16 mouse cellular contexts compared by ENCODE assay signal in genomic region chr7:28789235-28789634, GRCm38 (mm10). TPM values are rescaled to one million over a fixed set of nuclear protein-coding genes. Genes with fewer than 3 reads are reported as not detected.
A peak's percentile ranks its signal among the peaks of the same experiment; 100 is the strongest.
DNase-seq lines count a peak whose midpoint lies in the region; ATAC-seq and TF ChIP-seq lines count a peak whose summit lies in the region.
"Had no signal": no experiment of that assay in that cellular context is flagged by ENCODE, and none has a peak within 500 bp of the region (broad histone marks: within the 10 kb centered on the region; RNA-seq: fewer than 3 reads in every experiment).

No protein-coding gene starts in this region.

- no peak overlapping the region for H3K4me3 ChIP-seq in kidney, postnatal 0 days (replicated peaks; ENCODE audit: low read depth, low read length)
- peak overlapping the region; percentile 30 to 62; a peak in 3 of 4 replicates for H3K4me3 ChIP-seq in ES-E14 (ENCODE audit: insufficient read depth in 1 of 2, low read depth in 1 of 2, low read length in 2 of 2, poor library complexity in 1 of 2, severe bottlenecking in 1 of 2)
- no peak overlapping the region for H3K4me3 ChIP-seq in embryonic facial prominence, embryonic 15.5 days (replicated peaks)
- H3K4me3 ChIP-seq in limb, embryonic 15.5 days = no peak overlapping the region
- H3K4me3 ChIP-seq: forebrain, embryonic 13.5 days; gastrocnemius, adult 2 months; hindbrain, embryonic 12.5 days had no signal

- no peak overlapping the region for H3K4me2 ChIP-seq in kidney, postnatal 0 days (ENCODE audit: low read length)
- no peak overlapping the region for H3K4me2 ChIP-seq in embryonic facial prominence, embryonic 15.5 days (replicated peaks)
- H3K4me2 ChIP-seq in limb, embryonic 15.5 days = no peak overlapping the region
- H3K4me2 ChIP-seq: forebrain, embryonic 13.5 days; hindbrain, embryonic 12.5 days; midbrain, embryonic 11.5 days had no signal

- H3K36me3 ChIP-seq in kidney, postnatal 0 days (ENCODE audit: insufficient read depth, low read length) = no peaks in the 10 kb centered on the region
- H3K36me3 ChIP-seq in ES-E14 (ENCODE audit: control insufficient read depth, insufficient read depth, low read length, poor library complexity, severe bottlenecking) = no peaks in the 10 kb centered on the region
- peaks cover 19% of the 10 kb centered on the region for H3K36me3 ChIP-seq in embryonic facial prominence, embryonic 15.5 days
- peaks cover 32% of the 10 kb centered on the region for H3K36me3 ChIP-seq in limb, embryonic 15.5 days

- no peaks in the 10 kb centered on the region for H3K27me3 ChIP-seq in kidney, postnatal 0 days (ENCODE audit: insufficient read depth, low read length)
- H3K27me3 ChIP-seq in embryonic facial prominence, embryonic 15.5 days = no peaks in the 10 kb centered on the region
- no peaks in the 10 kb centered on the region for H3K27me3 ChIP-seq in limb, embryonic 15.5 days
- H3K27me3 ChIP-seq: forebrain, embryonic 13.5 days; hindbrain, embryonic 12.5 days had no signal

- WGBS in kidney, postnatal 0 days = 46% methylated on average over 3 of the region's 3 CpGs
- 43% methylated on average over 3 of the region's 3 CpGs for WGBS in embryonic facial prominence, embryonic 15.5 days
- WGBS in limb, embryonic 15.5 days = 42% methylated on average over 3 of the region's 3 CpGs

- no peaks in the 10 kb centered on the region for H3K9me3 ChIP-seq in kidney, postnatal 0 days (replicated peaks; ENCODE audit: low read length)
- H3K9me3 ChIP-seq in ES-E14 (ENCODE audit: control insufficient read depth, insufficient read depth, low read depth, low read length) = no peaks in the 10 kb centered on the region
- H3K9me3 ChIP-seq in embryonic facial prominence, embryonic 15.5 days (replicated peaks) = no peaks in the 10 kb centered on the region
- no peaks in the 10 kb centered on the region for H3K9me3 ChIP-seq in limb, embryonic 15.5 days
- H3K9me3 ChIP-seq: forebrain, embryonic 13.5 days; hindbrain, embryonic 12.5 days had no signal

- H3K4me1 ChIP-seq in kidney, postnatal 0 days (replicated peaks; ENCODE audit: insufficient read depth, low read length) = peaks cover 6% of the 10 kb centered on the region; the same call in 1 of the 2 replicates
- H3K4me1 ChIP-seq in ES-E14 (ENCODE audit: control insufficient read depth in 2 of 2, insufficient read depth in 2 of 2, low read length in 2 of 2, poor library complexity in 1 of 2) = peaks cover 7 to 30% of the 10 kb centered on the region in 2 experiments; a peak in 3 of 4 replicates
- peaks cover 32% of the 10 kb centered on the region for H3K4me1 ChIP-seq in embryonic facial prominence, embryonic 15.5 days
- H3K4me1 ChIP-seq in limb, embryonic 15.5 days = peaks cover 27% of the 10 kb centered on the region
- H3K4me1 ChIP-seq: forebrain, embryonic 13.5 days had no signal

- DNase-seq in kidney, postnatal 0 days (ENCODE audit: low spot score) = no peak
- no peak for DNase-seq in kidney, adult 9 months
- no peak for DNase-seq in ES-E14 (ENCODE audit: low read depth, low spot score)
- no peak for DNase-seq in adrenal gland, adult 2 months
- no peak for DNase-seq in left cerebral cortex, adult 8-10 months (ENCODE audit: low spot score in 2 of 2)
- DNase-seq: adrenal gland, postnatal 25 days; cerebellum, adult 11 months; gastrocnemius, adult 2 months had no signal

- TF ChIP-seq CTCF in kidney, postnatal 0 days (IDR thresholded peaks at IDR 0.05; ENCODE audit: low read depth) = no peak

- in situ Hi-C loops in ES-E14 (cut with MboI; ENCODE audit: low sequenced_read_pairs in 2 of 2, unreplicated experiment in 2 of 2) = no loop called here

- H3K27ac ChIP-seq in kidney, postnatal 0 days = peak overlapping the region; percentile 31; the same call in 1 of the 2 replicates
- H3K27ac ChIP-seq in ES-E14 (ENCODE audit: insufficient read depth, low read depth, low read length, poor library complexity, severe bottlenecking) = no peak overlapping the region; the same call in 1 of the 2 replicates
- peak overlapping the region; percentile 35 for H3K27ac ChIP-seq in embryonic facial prominence, embryonic 15.5 days (replicated peaks)
- peak overlapping the region; percentile 40 for H3K27ac ChIP-seq in limb, embryonic 15.5 days
- H3K27ac ChIP-seq: forebrain, embryonic 13.5 days; hindbrain, embryonic 12.5 days had no signal

- ATAC-seq in kidney, postnatal 0 days (replicated peaks; ENCODE audit: low FRiP score, low read depth) = no peak
- ATAC-seq in embryonic facial prominence, embryonic 15.5 days (ENCODE audit: insufficient number of reproducible peaks, low FRiP score, low TSS enrichment, low read depth) = no peak
- no peak for ATAC-seq in limb, embryonic 15.5 days (ENCODE audit: insufficient number of reproducible peaks, low FRiP score, low TSS enrichment, low read depth)
- ATAC-seq in erythroid progenitor cell, adult 5-6 weeks (replicated peaks; ENCODE audit: low FRiP score, poor library complexity, severe bottlenecking) = no peak
- ATAC-seq: forebrain, embryonic 13.5 days had no signal

- no peak overlapping the region for H3K9ac ChIP-seq in kidney, postnatal 0 days (ENCODE audit: low read depth, low read length)
- peak overlapping the region; percentile 60 for H3K9ac ChIP-seq in ES-E14 (ENCODE audit: insufficient read depth, low read depth, low read length, poor library complexity, severe bottlenecking)
- H3K9ac ChIP-seq in embryonic facial prominence, embryonic 15.5 days = no peak overlapping the region
- no peak overlapping the region for H3K9ac ChIP-seq in limb, embryonic 15.5 days
- H3K9ac ChIP-seq: forebrain, embryonic 13.5 days; hindbrain, embryonic 12.5 days had no signal

TF ChIP-seq in ES-E14, 5 proteins besides CTCF, POLR2A, EP300 and RAD21 (continues in another document):
- TF ChIP-seq MAFK (IDR thresholded peaks at IDR 0.05; ENCODE audit: insufficient read depth, low read depth, low read length) (no peak), HCFC1 (IDR thresholded peaks at IDR 0.05; ENCODE audit: borderline replicate concordance, insufficient read depth, low read length) (no peak)

RNA-seq across cellular contexts. Expression of gene Rinl, which starts 0.5 kb away (rescaled TPM):
- 5.2 and 6.3 TPM in 2 replicates for polyA plus RNA-seq in kidney, postnatal 0 days (2015; fragmentation: Nextera tagmentation; extraction: Ambion mirVana)
- 17.2 and 18.9 TPM in 2 replicates for total RNA-seq in ES-E14 (2012; rRNA removed)
- 3.8 and 4.7 TPM in 2 replicates for polyA plus RNA-seq in embryonic facial prominence, embryonic 15.5 days (2015; fragmentation: Nextera tagmentation; extraction: Ambion mirVana)
- 4.7 and 5.6 TPM in 2 replicates for polyA plus RNA-seq in limb, embryonic 15.5 days (2015; fragmentation: Nextera tagmentation; extraction: Ambion mirVana)
- total RNA-seq in adrenal gland, adult 2 months (2021) = 1 to 10 TPM; 2.9 to 3.7 TPM
- polyA plus RNA-seq in adrenal gland, adult 2 months (2012; rRNA removed) = 3.0 and 4.1 TPM in 2 replicates
- total RNA-seq in left cerebral cortex, adult 8-10 months (2022) = 1 to 10 TPM; 2.0 to 4.9 (median 4.1) TPM
- total RNA-seq in erythroid progenitor cell, adult 5-6 weeks (2015; ENCODE audit: low replicate concordance) = 4.3 and 8.8 TPM in 2 replicates
- total RNA-seq in erythroid progenitor cell, adult 5-6 weeks (2017; ENCODE audit: low replicate concordance) = 5.4 and 19.4 TPM in 2 replicates

RNA-seq across cellular contexts. Expression of gene Hnrnpl, which starts 19.1 kb away (rescaled TPM):
- 232 TPM in 2 replicates for polyA plus RNA-seq in kidney, postnatal 0 days (2015; fragmentation: Nextera tagmentation; extraction: Ambion mirVana)
- 464 and 530 TPM in 2 replicates for total RNA-seq in ES-E14 (2012; rRNA removed)
- polyA plus RNA-seq in embryonic facial prominence, embryonic 15.5 days (2015; fragmentation: Nextera tagmentation; extraction: Ambion mirVana) = 211 and 225 TPM in 2 replicates
- polyA plus RNA-seq in limb, embryonic 15.5 days (2015; fragmentation: Nextera tagmentation; extraction: Ambion mirVana) = 201 and 221 TPM in 2 replicates
- 100 to 1,000 TPM; 382 to 408 TPM for total RNA-seq in adrenal gland, adult 2 months (2021)
- polyA plus RNA-seq in adrenal gland, adult 2 months (2012; rRNA removed) = 119 and 120 TPM in 2 replicates
- 100 to 1,000 TPM; 433 to 466 (median 453) TPM for total RNA-seq in left cerebral cortex, adult 8-10 months (2022)
- total RNA-seq in erythroid progenitor cell, adult 5-6 weeks (2015; ENCODE audit: low replicate concordance) = 215 and 258 TPM in 2 replicates
- 202 and 252 TPM in 2 replicates for total RNA-seq in erythroid progenitor cell, adult 5-6 weeks (2017; ENCODE audit: low replicate concordance)

RNA-seq across cellular contexts. Expression of gene Nfkbib, which starts 21.9 kb away (rescaled TPM):
- polyA plus RNA-seq in kidney, postnatal 0 days (2015; fragmentation: Nextera tagmentation; extraction: Ambion mirVana) = 42.2 and 43.7 TPM in 2 replicates
- total RNA-seq in ES-E14 (2012; rRNA removed) = 17.7 and 20.1 TPM in 2 replicates
- 42.8 and 47.1 TPM in 2 replicates for polyA plus RNA-seq in embryonic facial prominence, embryonic 15.5 days (2015; fragmentation: Nextera tagmentation; extraction: Ambion mirVana)
- 41.5 and 49.2 TPM in 2 replicates for polyA plus RNA-seq in limb, embryonic 15.5 days (2015; fragmentation: Nextera tagmentation; extraction: Ambion mirVana)
- 10 to 100 TPM; 38.0 to 62.9 TPM for total RNA-seq in adrenal gland, adult 2 months (2021)
- polyA plus RNA-seq in adrenal gland, adult 2 months (2012; rRNA removed) = 97.6 and 122 TPM in 2 replicates
- total RNA-seq in left cerebral cortex, adult 8-10 months (2022) = 10 to 100 TPM; 32.2 to 34.7 (median 33.3) TPM
- 8.3 and 12.2 TPM in 2 replicates for total RNA-seq in erythroid progenitor cell, adult 5-6 weeks (2015; ENCODE audit: low replicate concordance)
- total RNA-seq in erythroid progenitor cell, adult 5-6 weeks (2017; ENCODE audit: low replicate concordance) = 4.8 and 5.5 TPM in 2 replicates

RNA-seq across cellular contexts. Expression of gene Sirt2, which starts 22.7 kb away (rescaled TPM):
- 54.1 and 60.2 TPM in 2 replicates for polyA plus RNA-seq in kidney, postnatal 0 days (2015; fragmentation: Nextera tagmentation; extraction: Ambion mirVana)
- total RNA-seq in ES-E14 (2012; rRNA removed) = 11.7 and 14.8 TPM in 2 replicates
- 85.3 and 89.4 TPM in 2 replicates for polyA plus RNA-seq in embryonic facial prominence, embryonic 15.5 days (2015; fragmentation: Nextera tagmentation; extraction: Ambion mirVana)
- polyA plus RNA-seq in limb, embryonic 15.5 days (2015; fragmentation: Nextera tagmentation; extraction: Ambion mirVana) = 79.8 and 96.9 TPM in 2 replicates
- total RNA-seq in adrenal gland, adult 2 months (2021) = 10 to 100 TPM; 86.0 to 87.0 TPM
- 57.3 and 59.0 TPM in 2 replicates for polyA plus RNA-seq in adrenal gland, adult 2 months (2012; rRNA removed)
- total RNA-seq in left cerebral cortex, adult 8-10 months (2022) = 100 to 1,000 TPM; 132 to 145 (median 141) TPM
- 38.9 and 40.2 TPM in 2 replicates for total RNA-seq in erythroid progenitor cell, adult 5-6 weeks (2015; ENCODE audit: low replicate concordance)
- total RNA-seq in erythroid progenitor cell, adult 5-6 weeks (2017; ENCODE audit: low replicate concordance) = 3.6 and 14.5 TPM in 2 replicates

RNA-seq across cellular contexts. Expression of gene Ccer2, which starts 33.3 kb away (rescaled TPM):
- polyA plus RNA-seq in kidney, postnatal 0 days (2015; fragmentation: Nextera tagmentation; extraction: Ambion mirVana) = not detected in 2 replicates
- not detected in 2 replicates for total RNA-seq in ES-E14 (2012; rRNA removed)
- 128 and 230 TPM in 2 replicates for polyA plus RNA-seq in embryonic facial prominence, embryonic 15.5 days (2015; fragmentation: Nextera tagmentation; extraction: Ambion mirVana)
- 0.82 and 1.9 TPM in 2 replicates for polyA plus RNA-seq in limb, embryonic 15.5 days (2015; fragmentation: Nextera tagmentation; extraction: Ambion mirVana)
- not detected for total RNA-seq in adrenal gland, adult 2 months (2021)
- polyA plus RNA-seq in adrenal gland, adult 2 months (2012; rRNA removed) = not detected in 2 replicates
- total RNA-seq in left cerebral cortex, adult 8-10 months (2022) = 1 to 10 TPM; 1.7 to 2.8 (median 2.4) TPM
- total RNA-seq in erythroid progenitor cell, adult 5-6 weeks (2015; ENCODE audit: low replicate concordance) = not detected in 2 replicates
- not detected in 2 replicates for total RNA-seq in erythroid progenitor cell, adult 5-6 weeks (2017; ENCODE audit: low replicate concordance)
- total RNA-seq: adrenal gland, postnatal 25 days; gastrocnemius, adult 2 months; liver, adult 2 months had no signal
- polyA plus RNA-seq: forebrain, embryonic 13.5 days; large intestine, adult 2 months; liver, adult 2 months; midbrain, embryonic 11.5 days had no signal

Comparison
In these comparisons a context has a peak if more than half of its experiments do, and no peak if none do; other contexts are left out.
1. H3K4me3 ChIP-seq: peak in ES-E14 (2 of 2); none in kidney, postnatal 0 days (single experiment), embryonic facial prominence, embryonic 15.5 days (single experiment) and limb, embryonic 15.5 days (single experiment).